Mouse (Mus musculus) CH12.LX (cell line): ENCODE measurements around the gene Med15.
A peak's percentile ranks its signal among the peaks of the same experiment; 100 is the strongest.

ENCODE experiments used
- BHLHE40 ChIP-seq: IDR thresholded peaks from 2 replicates; pipeline ENCODE4 v1.6.1; 2011; ENCODE audit warnings: mild to moderate bottlenecking, low read depth, low read length, improper control_type of control experiment
- CTCF ChIP-seq, 2 experiments: IDR thresholded peaks in 1 of 2; conservative IDR thresholded peaks in 1 of 2; 2 replicates each; pipeline ENCODE4 v1.5.1; 2011 to 2012; ENCODE audit warnings: low read depth in 2 of 2, low read length in 2 of 2, improper control_type of control experiment in 1 of 2, inconsistent platforms in 1 of 2, mild to moderate bottlenecking in 1 of 2, moderate library complexity in 1 of 2
- E2F4 ChIP-seq: IDR thresholded peaks from 2 replicates; pipeline ENCODE4 v1.6.1; 2011; ENCODE audit warnings: low read depth, low read length, improper control_type of control experiment; ENCODE audit not compliant: insufficient replicate concordance
- EP300 ChIP-seq: IDR thresholded peaks from 2 replicates; pipeline ENCODE4 v1.6.1; 2011; ENCODE audit warnings: low read length, improper control_type of control experiment
- HCFC1 ChIP-seq: IDR thresholded peaks from 2 replicates; pipeline ENCODE4 v1.6.1; 2012; ENCODE audit warnings: low read depth, mild to moderate bottlenecking, inconsistent platforms, low read length, improper control_type of control experiment
- KAT2A ChIP-seq: IDR thresholded peaks from 2 replicates; pipeline ENCODE4 v1.6.1; 2012; ENCODE audit warnings: low read length, improper control_type of control experiment, inconsistent platforms; ENCODE audit not compliant: insufficient replicate concordance
- MAFK ChIP-seq: IDR thresholded peaks from 2 replicates; pipeline ENCODE4 v1.6.1; 2011; ENCODE audit warnings: low read length, improper control_type of control experiment; ENCODE audit not compliant: insufficient replicate concordance
- POLR2A ChIP-seq: IDR thresholded peaks from 2 replicates; pipeline ENCODE4 v1.6.1; 2011; ENCODE audit warnings: low read depth, mild to moderate bottlenecking, improper control_type of control experiment, low read length
- TCF12 ChIP-seq: IDR thresholded peaks from 2 replicates; pipeline ENCODE4 v1.6.1; 2014; ENCODE audit warnings: low read depth, mild to moderate bottlenecking, inconsistent platforms, low read length, improper control_type of control experiment
- USF1 ChIP-seq: IDR thresholded peaks from 2 replicates; pipeline ENCODE4 v1.6.1; 2014; ENCODE audit warnings: low read depth, mild to moderate bottlenecking, inconsistent platforms, low read length, improper control_type of control experiment
- USF2 ChIP-seq: conservative IDR thresholded peaks from 2 replicates; pipeline ENCODE4 v1.6.1; 2011; ENCODE audit warnings: low read depth, low read length, improper control_type of control experiment
- ZKSCAN1 ChIP-seq: IDR thresholded peaks from 2 replicates; pipeline ENCODE4 v1.6.1; 2012; ENCODE audit warnings: low read depth, inconsistent platforms, low read length, improper control_type of control experiment, borderline replicate concordance
- ZMIZ1 ChIP-seq: IDR thresholded peaks from 2 replicates; pipeline ENCODE4 v1.6.1; 2012; ENCODE audit warnings: low read depth, mild to moderate bottlenecking, inconsistent platforms, low read length, improper control_type of control experiment

- TF ChIP-seq BHLHE40: peak; percentile 73
- no peak for TF ChIP-seq E2F4
- 0 out of 2 replicates have a peak, but pooled peaks have one; percentile 40 for TF ChIP-seq MAFK
- TF ChIP-seq HCFC1: no peak
- no peak for TF ChIP-seq CTCF (conservative IDR thresholded peaks at IDR 0.05 in 1 of 2, IDR thresholded peaks at IDR 0.05 in 1 of 2; ENCODE audit: low read depth in 2 of 2, low read length in 2 of 2)
- peak; percentile 85 for TF ChIP-seq EP300
- no peak for TF ChIP-seq POLR2A
- TF ChIP-seq ZKSCAN1: no peak
- no peak for TF ChIP-seq KAT2A
- no peak for TF ChIP-seq ZMIZ1
- TF ChIP-seq TCF12: peak; percentile 47; the same call in 1 of the 2 replicates
- no peak for TF ChIP-seq USF2
- TF ChIP-seq USF1: no peak
Measured at GRCm38 (mm10) chr16:17694860-17695259, 37.8 kb downstream of the Med15 start.
